Mouse (Mus musculus) urinary bladder, adult 18-20 months (tissue): ENCODE measurements around the gene Bgn.
A peak's percentile ranks its signal among the peaks of the same experiment; 100 is the strongest.

Experiments used
- DNase-seq, 2 experiments: peaks; one replicate each; pipeline ENCODE4 v3.0.0; 2022; ENCODE audit warnings: low spot score in 2 of 2, mixed read lengths in 2 of 2

Gene Bgn

DNA sequence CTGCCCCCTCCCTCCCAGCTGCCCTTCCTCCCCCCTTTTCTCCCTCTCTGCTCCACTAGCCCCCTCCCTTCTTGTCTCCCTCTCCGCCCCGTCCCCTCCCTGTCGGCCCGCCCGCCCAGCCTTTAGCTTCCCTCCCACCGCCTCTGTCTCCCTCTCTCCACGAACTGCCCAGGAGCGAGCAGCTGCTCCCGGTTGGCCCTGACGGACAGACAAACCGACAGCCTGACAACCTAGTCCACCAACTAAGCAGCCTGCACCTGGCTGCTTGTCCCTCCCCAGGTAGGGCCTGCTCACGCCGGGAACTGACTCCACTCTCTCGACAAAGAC lies at the start of gene Bgn:
Gene Bgn, plus strand, starts transcription at position 119 of the 327 bp plus-strand sequence.
- no peak for DNase-seq

DNA sequence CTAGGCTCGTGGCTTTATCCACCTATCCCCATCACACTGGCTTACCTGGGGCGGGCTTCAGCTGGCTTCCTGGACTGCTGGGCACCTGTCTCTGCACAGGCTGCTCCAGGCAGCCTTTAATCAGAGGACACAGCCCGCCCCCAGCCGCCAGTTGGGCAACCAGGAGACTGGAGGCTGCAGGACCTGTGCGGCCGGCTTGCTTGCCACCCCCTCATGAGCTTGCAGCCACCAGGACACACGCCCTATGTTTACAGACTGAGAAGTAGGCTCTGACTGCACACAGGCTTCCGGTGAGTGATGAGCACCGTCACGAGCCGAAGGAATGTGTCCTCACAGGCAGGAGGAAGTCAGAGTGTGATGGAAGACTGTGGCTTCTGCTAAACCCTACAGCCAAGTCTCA lies 48.1 kb upstream of the Bgn start, which contains the start of gene Trex2:
Gene Trex2, minus strand, starts transcription at position 93 of the 400 bp plus-strand sequence.
- peak in 1 of 2 experiments; percentile 27 for DNase-seq

DNA sequence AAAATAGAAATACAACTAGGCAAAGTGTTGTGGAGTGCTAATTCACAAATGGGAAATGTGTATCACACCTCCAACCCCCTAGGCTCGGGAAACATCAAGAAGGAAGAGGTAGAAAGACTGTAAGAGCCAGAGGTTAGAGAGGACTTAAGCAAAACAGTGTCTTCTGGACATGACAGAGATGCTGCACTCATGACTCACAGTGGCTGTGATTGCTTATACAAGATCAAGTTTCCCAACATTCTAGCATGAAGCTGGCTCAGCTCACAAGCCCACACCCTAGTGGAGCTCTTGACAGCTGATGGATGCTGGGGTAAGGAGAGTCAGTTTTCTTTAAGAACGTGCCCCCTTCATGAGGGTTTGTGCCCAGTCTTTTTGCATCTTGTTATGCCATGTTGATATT lies 42.0 kb upstream of the Bgn start:
- no peak for DNase-seq

GRCm38 (mm10) chrX:73451949-73452348 lies 31.5 kb upstream of the Bgn start:
- DNase-seq, result no peak

GRCm38 (mm10) chrX:73458877-73459392 lies 24.5 kb upstream of the Bgn start, which contains the start of gene Haus7:
Gene Haus7 (minus strand): TSS chrX:73459044.
- peak; percentile 67 to 90 for DNase-seq

DNA sequence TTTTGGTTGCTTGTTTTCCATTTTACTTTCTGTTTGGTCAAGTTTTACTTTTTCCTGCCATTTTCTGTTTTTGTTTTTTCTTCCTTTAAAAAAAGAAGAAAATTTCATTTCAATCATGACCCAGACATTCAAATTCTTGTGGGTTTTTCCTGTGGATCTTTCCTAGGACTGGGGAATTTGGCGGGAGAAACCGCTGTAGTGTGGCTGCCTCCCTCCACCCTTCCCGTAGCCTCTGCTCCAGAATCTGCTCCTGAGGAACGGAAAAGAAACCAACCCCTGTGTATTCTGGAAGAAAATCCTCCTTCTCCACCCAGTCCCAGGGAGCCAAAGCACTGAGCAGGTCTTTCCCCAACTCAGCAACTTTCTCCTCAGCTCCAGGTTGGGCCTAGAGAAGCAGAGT lies 22.6 kb upstream of the Bgn start:
- no peak for DNase-seq

- peak in 1 of 2 experiments; percentile 34 for DNase-seq
These were observed 17.8 kb upstream of the Bgn start for GRCm38 (mm10) chrX:73465483-73466186.

DNA sequence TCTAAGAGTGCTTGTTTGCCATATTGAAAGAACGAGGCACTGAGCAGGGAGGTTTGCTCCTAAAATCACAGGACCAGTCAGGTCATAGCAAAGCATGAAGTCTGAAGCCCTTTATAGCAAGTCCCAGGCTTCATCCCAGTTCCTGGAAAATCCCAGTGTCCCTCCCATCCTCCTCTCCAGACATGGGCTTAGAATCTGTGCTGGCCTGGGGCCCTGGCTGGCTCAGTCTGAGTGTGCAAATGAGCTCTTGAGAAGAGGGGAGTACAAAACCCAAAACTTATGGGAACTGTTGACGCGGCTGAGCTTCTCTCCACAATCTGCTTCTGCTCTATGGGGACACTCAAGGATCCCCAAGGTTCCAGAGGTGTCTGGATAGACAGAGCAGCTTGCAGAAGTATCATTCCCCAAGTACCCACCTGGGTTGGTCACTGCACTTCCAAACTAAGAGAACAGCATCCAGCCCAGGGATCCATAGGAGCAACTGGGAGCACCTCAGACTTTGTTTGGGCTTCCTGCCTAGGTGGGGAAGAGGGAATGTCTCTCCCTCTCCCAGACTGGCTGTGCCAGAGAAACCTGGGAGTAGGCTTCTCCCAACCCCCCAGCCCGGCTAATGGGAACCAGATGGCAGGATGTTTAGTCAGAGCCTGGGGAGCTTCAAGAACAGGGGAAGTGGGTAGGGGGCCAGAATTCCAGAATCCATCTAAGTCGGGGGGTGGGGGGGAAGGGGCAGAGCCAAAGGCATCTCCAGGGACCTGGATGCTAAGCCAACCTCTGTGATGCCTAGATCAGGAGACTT lies 15.8 kb upstream of the Bgn start:
- DNase-seq, result no peak

GRCm38 (mm10) chrX:73468330-73468729 lies 15.1 kb upstream of the Bgn start:
- no peak for DNase-seq

DNA sequence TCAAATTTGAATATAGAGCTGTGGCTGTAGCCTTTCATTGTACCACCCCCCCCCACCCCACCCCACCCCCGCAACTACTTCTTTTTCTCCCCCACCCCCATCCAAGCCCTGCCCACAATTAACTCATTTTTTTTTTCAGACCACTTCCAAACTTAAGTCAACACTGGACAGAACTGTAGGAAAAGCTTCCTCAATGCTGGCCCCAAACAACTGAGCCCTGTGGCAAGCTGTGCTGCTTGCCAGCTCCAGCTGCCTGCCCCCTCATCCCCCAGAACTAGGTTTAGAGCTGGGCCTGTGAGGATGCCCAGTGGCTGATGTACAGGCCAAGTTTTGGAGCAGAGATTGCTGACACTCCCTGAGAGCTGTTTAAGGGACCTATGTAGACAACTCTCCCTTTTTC lies 14.7 kb upstream of the Bgn start:
- no peak for DNase-seq

DNA sequence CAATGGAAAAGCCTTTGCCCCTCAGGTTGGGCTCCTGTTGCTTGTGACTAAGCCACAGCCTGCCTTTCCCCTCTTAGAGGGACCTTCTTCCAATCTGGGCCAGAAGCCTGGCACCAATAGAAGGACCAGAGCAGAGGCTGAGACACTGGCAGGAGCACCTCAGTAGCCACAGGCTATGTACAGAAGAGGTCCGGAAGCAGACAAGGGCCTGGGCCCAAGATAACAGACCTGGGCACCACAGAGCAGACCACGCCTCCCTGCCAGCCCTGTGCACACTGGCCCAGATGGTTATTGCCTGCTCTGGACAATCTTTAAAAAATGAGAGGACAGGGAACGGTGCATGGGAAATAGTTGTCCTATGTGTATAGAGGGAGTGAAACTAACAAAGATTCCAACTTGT lies 11.6 kb upstream of the Bgn start:
- DNase-seq, result no peak

GRCm38 (mm10) chrX:73474340-73475165 lies 8.8 kb upstream of the Bgn start:
- no peak for DNase-seq

DNA sequence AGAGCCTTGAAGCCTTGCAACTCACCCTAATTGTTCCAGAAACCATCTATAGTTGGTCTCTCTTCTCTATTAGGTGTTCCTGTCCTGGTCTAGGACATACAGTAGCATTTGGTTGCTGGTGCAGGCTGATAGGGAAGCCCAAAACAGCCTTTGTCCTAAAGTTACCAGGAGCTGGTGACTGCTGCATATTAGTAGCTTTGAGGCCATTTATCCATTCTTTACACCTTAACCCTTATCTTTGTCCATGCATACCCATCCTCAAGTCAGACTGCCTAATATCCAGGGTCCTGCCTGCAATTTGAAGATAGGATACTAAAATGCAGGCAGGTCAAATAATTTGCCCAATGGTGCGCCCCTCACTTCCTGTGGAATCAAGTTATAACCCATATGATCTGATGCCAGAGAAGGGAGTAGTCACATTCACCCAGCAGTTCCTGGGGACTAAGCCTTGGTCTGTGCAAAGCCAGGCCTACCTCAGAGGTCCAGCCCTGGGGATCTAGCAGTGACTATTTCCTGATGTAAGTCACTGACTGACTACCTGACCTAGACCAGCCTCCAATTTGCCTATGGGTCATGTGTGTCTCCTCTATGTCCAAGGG lies 7.6 kb upstream of the Bgn start:
- no peak for DNase-seq

GRCm38 (mm10) chrX:73476621-73477020 lies 6.8 kb upstream of the Bgn start:
- DNase-seq, result peak in 1 of 2 experiments; percentile 13

- DNase-seq, result no peak
These were observed 5.9 kb upstream of the Bgn start for GRCm38 (mm10) chrX:73477500-73477899.

- DNase-seq, result no peak
These were observed 3.7 kb upstream of the Bgn start for GRCm38 (mm10) chrX:73479656-73480055.

GRCm38 (mm10) chrX:73480334-73480733 lies 3.1 kb upstream of the Bgn start:
- DNase-seq, result no peak

- DNase-seq, result no peak
These were observed 539 bp upstream of the Bgn start for GRCm38 (mm10) chrX:73482643-73483483.

DNA sequence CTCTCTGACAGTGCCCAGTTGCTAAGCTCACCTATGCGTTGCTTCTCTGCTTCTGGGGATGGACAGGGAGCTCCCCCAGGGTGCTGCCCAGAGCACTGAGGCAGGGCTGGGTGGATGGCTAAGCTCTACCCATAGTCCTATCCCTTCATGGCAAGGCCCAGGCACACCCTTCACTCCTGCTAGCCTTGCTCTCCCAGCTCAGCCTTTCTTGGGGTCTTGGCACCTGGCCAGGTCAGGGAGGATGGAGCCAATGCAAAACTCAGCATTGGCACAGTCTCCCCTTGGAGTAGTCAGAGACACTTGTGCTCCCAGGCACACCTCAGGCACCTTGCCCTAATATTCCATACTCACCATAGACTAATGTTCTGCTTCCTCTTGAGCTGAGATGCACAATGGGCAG lies 674 bp downstream of the Bgn start:
- no peak for DNase-seq

DNA sequence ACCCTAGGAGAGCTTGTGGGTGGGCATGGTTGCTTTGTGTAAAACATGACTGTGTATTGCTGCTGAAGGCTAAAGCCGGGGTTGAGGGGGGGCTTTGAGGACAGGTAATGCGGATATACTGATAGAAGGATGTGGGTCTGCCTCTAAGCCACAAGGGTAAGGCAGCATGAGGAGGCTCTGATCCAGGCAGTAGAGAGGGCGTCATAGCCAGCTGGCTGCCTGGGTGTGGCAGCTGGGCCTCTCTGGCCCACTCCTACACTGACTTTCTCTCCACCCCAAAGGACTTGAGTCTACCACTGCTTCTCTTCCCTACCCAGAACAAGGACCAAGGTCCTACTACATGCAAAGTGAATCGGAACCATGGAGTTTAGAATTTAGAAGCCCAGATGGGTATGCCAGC lies 1.5 kb downstream of the Bgn start:
- DNase-seq, result no peak

DNA sequence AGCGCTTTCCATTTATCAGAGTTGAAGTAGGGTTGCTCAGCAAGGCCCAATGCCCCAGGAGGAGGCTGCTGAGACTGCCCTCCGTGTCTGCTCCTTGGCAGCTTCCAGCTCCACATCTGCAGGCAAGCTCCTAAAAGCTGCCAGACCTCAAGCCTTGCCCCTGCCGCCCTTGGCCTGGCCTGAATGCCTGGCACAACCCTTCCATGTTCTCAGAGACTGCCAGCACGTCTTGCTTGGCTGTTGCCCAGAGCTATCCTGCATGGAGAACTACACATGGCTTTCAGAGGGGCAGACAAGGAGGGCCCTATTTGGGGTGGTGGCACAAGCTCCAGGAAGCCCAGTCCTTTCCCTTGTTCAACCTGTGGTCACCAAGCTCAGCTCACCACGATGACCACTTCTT lies 3.5 kb downstream of the Bgn start:
- DNase-seq, result no peak
